Mouse (Mus musculus) myocyte (in vitro differentiated cells): Measurements from ENCODE around the gene Itpk1.

ENCODE experiments used
- MYOD1 ChIP-seq, 3 experiments: IDR thresholded peaks; one replicate each; pipeline ENCODE4 v1.6.1; 2011; ENCODE audit warnings: control low read depth in 2 of 3, low read depth in 2 of 3, mild to moderate bottlenecking in 2 of 3, moderate library complexity in 1 of 3; ENCODE audit not compliant: insufficient read length in 2 of 3, control insufficient read depth in 1 of 3
- MYOG ChIP-seq, 3 experiments: IDR thresholded peaks; one replicate each; pipeline ENCODE4 v1.6.1; 2011; ENCODE audit warnings: control low read depth in 2 of 3, low read depth in 2 of 3, mild to moderate bottlenecking in 2 of 3; ENCODE audit not compliant: insufficient read length in 2 of 3, control insufficient read depth in 1 of 3, insufficient read depth in 1 of 3
- POLR2A ChIP-seq: IDR thresholded peaks from one replicate; pipeline ENCODE4 v1.6.1; 2011; ENCODE audit warnings: low read depth, mild to moderate bottlenecking, control low read depth, moderate library complexity; ENCODE audit not compliant: insufficient read length
- POLR2AphosphoS2 ChIP-seq: IDR thresholded peaks from one replicate; pipeline ENCODE4 v1.6.1; 2011; ENCODE audit warnings: low read depth, control low read depth; ENCODE audit not compliant: insufficient read length
- REST ChIP-seq: IDR thresholded peaks from one replicate; pipeline ENCODE4 v1.6.1; 2011; ENCODE audit warnings: mild to moderate bottlenecking, control low read depth, moderate library complexity; ENCODE audit not compliant: insufficient read depth, insufficient read length
- TCF12 ChIP-seq: IDR thresholded peaks from one replicate; pipeline ENCODE4 v1.6.1; 2011; ENCODE audit warnings: mild to moderate bottlenecking, control low read depth; ENCODE audit not compliant: poor library complexity, insufficient read depth, severe bottlenecking

- TF ChIP-seq POLR2AphosphoS2 (no peak), MYOD1 (IDR thresholded peaks at IDR 0.05; ENCODE audit: control insufficient read depth in 1 of 3, insufficient read length in 2 of 3, low read depth in 2 of 3) (no peak), TCF12 (no peak), POLR2A (no peak), MYOG (IDR thresholded peaks at IDR 0.05; ENCODE audit: control insufficient read depth in 1 of 3, insufficient read depth in 1 of 3, insufficient read length in 2 of 3, low read depth in 2 of 3) (no peak), REST (no peak)
Measured at GRCm38 (mm10) chr12:102681590-102681989, 23.1 kb downstream of the Itpk1 start.
